Mouse (Mus musculus) liver, postnatal 0 days (tissue): ENCODE measurements around the gene Ttc7.

Experiments
- CTCF ChIP-seq: sonication (generic); IDR thresholded peaks from 2 replicates; pipeline ENCODE4 v1.5.1; 2016; ENCODE audit warnings: antibody characterized with exemption, low read depth
- EP300 ChIP-seq: IDR thresholded peaks from 2 replicates; pipeline ENCODE4 v1.6.1; 2016; ENCODE audit warnings: antibody characterized with exemption, low read depth, mild to moderate bottlenecking

GRCm38 (mm10) chr17:87387068-87387467 lies 104.4 kb downstream of the Ttc7 start:
- TF ChIP-seq CTCF (no peak), EP300 (no peak)
